Comparison of ENCODE assay signal across 16 mouse cellular contexts in genomic region chr2:48065162-48065561, GRCm38 (mm10).
"Had no signal": no experiment of that assay in that cellular context is flagged by ENCODE, and none has a peak within 500 bp of the region (broad histone marks: within the 10 kb centered on the region; RNA-seq: fewer than 3 reads in every experiment).

No protein-coding gene starts in this region.

- H3K4me3 ChIP-seq: lung, embryonic 15.5 days; megakaryocyte, embryonic 14.5 days; midbrain, embryonic 12.5 days; neural tube, embryonic 12.5 days; stomach, embryonic 15.5 days had no signal

- H3K27ac ChIP-seq: lung, embryonic 15.5 days; macrophage; midbrain, embryonic 12.5 days; neural tube, embryonic 12.5 days; stomach, embryonic 15.5 days; stomach, postnatal 0 days had no signal

- H3K27me3 ChIP-seq: lung, embryonic 15.5 days; megakaryocyte, embryonic 14.5 days; midbrain, embryonic 12.5 days; neural tube, embryonic 12.5 days; stomach, embryonic 15.5 days had no signal

- DNase-seq: liver, postnatal 0 days; lung, adult 2 months; lung, postnatal 14 days; lung, postnatal 36 days; midbrain, embryonic 14.5 days; right cerebral cortex, postnatal 14 days; thymus, adult 2 months; thymus, postnatal 25 days; thymus, postnatal 4 days had no signal

- H3K4me1 ChIP-seq: lung, embryonic 15.5 days; megakaryocyte, embryonic 14.5 days; midbrain, embryonic 12.5 days; neural tube, embryonic 12.5 days; stomach, embryonic 15.5 days had no signal
